Mouse (Mus musculus): ENCODE measurements at regions not wholly inside any gene's neighbourhood (a gene's known extent, or its start where the extent isn't known, plus 50 kb on each side); places are given as distances from the start of the nearest gene placed in this dataset.

- TF ChIP-seq CTCF (IDR thresholded peaks at IDR 0.05) (no peak), EP300 (IDR thresholded peaks at IDR 0.05; ENCODE audit: insufficient read depth, low read depth, low read length) (no peak)
Measured at GRCm38 (mm10) chr13:115725356-115725952, 584.0 kb downstream of the Isl1 start.
